Mouse (Mus musculus) ES-Bruce4 (cell line): ENCODE results near the gene Pgm1. TPM values are rescaled to one million over a fixed set of nuclear protein-coding genes. Genes with fewer than 3 reads are reported as not detected.

Experiments
- H3K27ac ChIP-seq: 2 replicates; pipeline ENCODE4 v1.5.1; 2012; ENCODE audit warnings: low read length, inconsistent platforms; ENCODE audit not compliant: insufficient read depth
- H3K27me3 ChIP-seq: 2 replicates; pipeline ENCODE4 v1.6.1; 2012; ENCODE audit warnings: mild to moderate bottlenecking, low read length, inconsistent platforms; ENCODE audit not compliant: control insufficient read depth, poor library complexity, insufficient read depth, severe bottlenecking
- H3K36me3 ChIP-seq: 2 replicates; pipeline ENCODE4 v1.6.1; 2012; ENCODE audit warnings: inconsistent platforms, mild to moderate bottlenecking, low read length, moderate library complexity; ENCODE audit not compliant: control insufficient read depth, poor library complexity, insufficient read depth, severe bottlenecking
- H3K4me1 ChIP-seq: one replicate; pipeline ENCODE4 v1.8.1; 2011; ENCODE audit warnings: low read length; ENCODE audit not compliant: control insufficient read depth, insufficient read depth
- H3K4me3 ChIP-seq: 2 replicates; pipeline ENCODE4 v1.5.1; 2011; ENCODE audit warnings: low read depth, mild to moderate bottlenecking, low read length
- H3K9ac ChIP-seq: 2 replicates; pipeline ENCODE4 v1.6.1; 2012; ENCODE audit warnings: low read depth, mild to moderate bottlenecking, inconsistent platforms; ENCODE audit not compliant: poor library complexity, severe bottlenecking
- H3K9me3 ChIP-seq: replicated peaks from 2 replicates; pipeline ENCODE4 v1.6.1; 2012; ENCODE audit warnings: mild to moderate bottlenecking, low read length, inconsistent platforms; ENCODE audit not compliant: control insufficient read depth, poor library complexity, insufficient read depth, severe bottlenecking
- CTCF ChIP-seq: IDR thresholded peaks from one replicate; pipeline ENCODE4 v1.8.1; 2011; ENCODE audit warnings: low read depth, low read length
- EP300 ChIP-seq: IDR thresholded peaks from 2 replicates; pipeline ENCODE4 v1.6.1; 2011; ENCODE audit warnings: low read depth, low read length; ENCODE audit not compliant: insufficient read depth
- POLR2A ChIP-seq: IDR thresholded peaks from one replicate; pipeline ENCODE4 v1.8.1; 2011; ENCODE audit warnings: low read length; ENCODE audit not compliant: insufficient read depth
- polyA plus RNA-seq: library from polyadenylated mRNA; stranded (reverse); fragments of >200 nt; gene quantifications from 2 replicates; pipeline ENCODE4 v1.2.4, GENCODE M21; 2011; ENCODE audit warnings: low read depth; ENCODE audit not compliant: missing spikeins, insufficient read depth, insufficient read length

Pgm1 gene
- polyA plus RNA-seq, 1 experiment, result 39.0 TPM

GRCm38 (mm10) chr4:100009211-100009678 is 80.0 kb downstream of the Pgm1 start:
- no peaks in the 10 kb centered on the region for H3K36me3 ChIP-seq
- no peak overlapping the region for H3K27ac ChIP-seq
- no peaks in the 10 kb centered on the region for H3K27me3 ChIP-seq
- H3K4me3 ChIP-seq, result no peak overlapping the region
- TF ChIP-seq EP300 (no peak), CTCF (no peak), POLR2A (no peak)
- H3K4me1 ChIP-seq, result no peaks in the 10 kb centered on the region
- no peak overlapping the region for H3K9ac ChIP-seq
- H3K9me3 ChIP-seq, result no peaks in the 10 kb centered on the region

- Histone ChIP-seq H3K4me1 (no peaks in the 10 kb centered on the region), H3K4me3 (no peak overlapping the region), H3K27ac (no peak overlapping the region), H3K27me3 (no peaks in the 10 kb centered on the region), H3K36me3 (no peaks in the 10 kb centered on the region), H3K9ac (no peak overlapping the region), H3K9me3 (no peaks in the 10 kb centered on the region)
- TF ChIP-seq CTCF (no peak), EP300 (no peak), POLR2A (no peak)
Measured at GRCm38 (mm10) chr4:100010916-100011315, 81.7 kb downstream of the Pgm1 start.

- Histone ChIP-seq H3K36me3 (no peaks in the 10 kb centered on the region), H3K9me3 (no peaks in the 10 kb centered on the region), H3K4me3 (no peak overlapping the region), H3K9ac (no peak overlapping the region), H3K4me1 (no peaks in the 10 kb centered on the region), H3K27me3 (no peaks in the 10 kb centered on the region), H3K27ac (no peak overlapping the region)
- TF ChIP-seq EP300 (no peak), POLR2A (no peak), CTCF (no peak)
Measured at GRCm38 (mm10) chr4:100011563-100011962, 82.3 kb downstream of the Pgm1 start.

- Histone ChIP-seq H3K4me3 (no peak overlapping the region), H3K9ac (no peak overlapping the region), H3K4me1 (no peaks in the 10 kb centered on the region), H3K36me3 (no peaks in the 10 kb centered on the region), H3K9me3 (no peaks in the 10 kb centered on the region), H3K27me3 (no peaks in the 10 kb centered on the region), H3K27ac (no peak overlapping the region)
- TF ChIP-seq POLR2A (no peak), CTCF (no peak), EP300 (no peak)
Measured at GRCm38 (mm10) chr4:100012361-100013035, 83.3 kb downstream of the Pgm1 start.

GRCm38 (mm10) chr4:100027773-100028172 is 98.6 kb downstream of the Pgm1 start:
- Histone ChIP-seq H3K27me3 (no peaks in the 10 kb centered on the region), H3K4me3 (no peak overlapping the region), H3K27ac (no peak overlapping the region), H3K9me3 (no peaks in the 10 kb centered on the region), H3K9ac (no peak overlapping the region), H3K36me3 (no peaks in the 10 kb centered on the region), H3K4me1 (no peaks in the 10 kb centered on the region)
- no peak for TF ChIP-seq CTCF
- TF ChIP-seq EP300, result no peak
- no peak for TF ChIP-seq POLR2A

GRCm38 (mm10) chr4:100028641-100029040 is 99.4 kb downstream of the Pgm1 start:
- no peaks in the 10 kb centered on the region for H3K9me3 ChIP-seq
- no peaks in the 10 kb centered on the region for H3K4me1 ChIP-seq
- no peaks in the 10 kb centered on the region for H3K27me3 ChIP-seq
- no peak overlapping the region for H3K4me3 ChIP-seq
- TF ChIP-seq CTCF (peak; percentile 17), POLR2A (no peak), EP300 (no peak)
- H3K27ac ChIP-seq, result no peak overlapping the region
- no peaks in the 10 kb centered on the region for H3K36me3 ChIP-seq
- H3K9ac ChIP-seq, result no peak overlapping the region
